Mouse (Mus musculus) bone marrow macrophage, adult 2 months (primary cell): ENCODE results near the gene Olfr1393. TPM values are rescaled to one million over a fixed set of nuclear protein-coding genes. Genes with fewer than 3 reads are reported as not detected.
A peak's percentile ranks its signal among the peaks of the same experiment; 100 is the strongest.

ENCODE experiments used
- H3K27ac ChIP-seq: 2 replicates; pipeline ENCODE4 v1.5.1; 2012; ENCODE audit warnings: low read depth, low read length; ENCODE audit not compliant: insufficient read depth
- H3K4me1 ChIP-seq: 2 replicates; pipeline ENCODE4 v1.6.1; 2012; ENCODE audit warnings: low read length; ENCODE audit not compliant: control insufficient read depth, insufficient read depth
- H3K4me3 ChIP-seq: 2 replicates; pipeline ENCODE4 v1.5.1; 2012; ENCODE audit warnings: mild to moderate bottlenecking, low read length, moderate library complexity; ENCODE audit not compliant: insufficient read depth
- CTCF ChIP-seq: IDR thresholded peaks from 2 replicates; pipeline ENCODE4 v1.5.1; 2012; ENCODE audit warnings: low read depth, mild to moderate bottlenecking, low read length, moderate library complexity
- POLR2A ChIP-seq: IDR thresholded peaks from 2 replicates; pipeline ENCODE4 v1.6.1; 2012; ENCODE audit warnings: mild to moderate bottlenecking, low read depth, low read length, borderline replicate concordance
- polyA plus RNA-seq: library from polyadenylated mRNA; stranded (reverse); fragments of >200 nt; gene quantifications from 2 replicates; pipeline ENCODE4 v1.2.4, GENCODE M21; 2012; ENCODE audit not compliant: missing spikeins, insufficient read depth, insufficient read length

Olfr1393 gene
- not detected in 2 replicates for polyA plus RNA-seq

DNA sequence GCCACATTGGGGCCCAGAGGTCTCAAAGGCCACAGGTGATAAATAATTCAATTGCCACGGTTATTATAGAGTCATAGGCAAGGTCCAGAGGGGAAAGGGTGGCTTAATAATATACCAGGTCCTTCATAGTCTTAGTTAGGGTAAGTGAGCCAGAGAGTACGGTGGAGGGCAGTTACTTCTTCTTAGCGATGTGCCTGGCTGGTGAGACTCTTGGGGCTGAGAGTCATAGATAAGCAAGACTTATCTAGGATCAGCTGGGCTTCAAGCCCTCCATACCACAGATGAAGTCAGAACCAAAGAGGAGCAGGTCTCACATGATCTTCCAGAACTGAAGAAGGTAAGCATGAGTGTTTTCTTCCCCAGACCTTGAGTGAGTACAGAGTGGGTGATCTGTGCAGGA lies at the start of gene Olfr1393:
Olfr1393 (plus strand) TSS at position 83 of the 400 bp plus-strand sequence.
- H3K27ac ChIP-seq = no peak within 1 kb of the TSS
- TF ChIP-seq POLR2A (no peak), CTCF (no peak)
- H3K4me3 ChIP-seq = no peak within 1 kb of the TSS
- H3K4me1 ChIP-seq = no peaks in the 10 kb centered on the region

DNA sequence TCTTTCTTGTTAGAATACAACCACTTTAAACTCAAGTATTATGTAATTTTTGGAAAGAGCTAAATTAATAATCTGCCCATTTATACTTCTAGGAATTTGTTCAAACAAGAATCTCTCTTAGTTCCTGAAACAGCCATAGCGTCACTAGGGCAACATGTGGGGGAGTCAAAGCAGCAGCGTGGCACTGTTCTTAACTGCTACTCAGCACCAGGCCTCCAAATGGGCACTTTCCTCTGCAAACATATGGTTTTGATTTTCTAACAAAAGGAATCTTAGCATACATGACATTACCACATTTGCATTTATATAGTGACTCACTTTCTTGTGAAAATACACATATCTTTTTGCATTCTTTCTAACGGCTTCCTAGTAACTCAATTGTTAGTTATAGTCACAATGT lies 45.3 kb upstream of the Olfr1393 start:
- TF ChIP-seq POLR2A = no peak
- TF ChIP-seq CTCF = no peak

DNA sequence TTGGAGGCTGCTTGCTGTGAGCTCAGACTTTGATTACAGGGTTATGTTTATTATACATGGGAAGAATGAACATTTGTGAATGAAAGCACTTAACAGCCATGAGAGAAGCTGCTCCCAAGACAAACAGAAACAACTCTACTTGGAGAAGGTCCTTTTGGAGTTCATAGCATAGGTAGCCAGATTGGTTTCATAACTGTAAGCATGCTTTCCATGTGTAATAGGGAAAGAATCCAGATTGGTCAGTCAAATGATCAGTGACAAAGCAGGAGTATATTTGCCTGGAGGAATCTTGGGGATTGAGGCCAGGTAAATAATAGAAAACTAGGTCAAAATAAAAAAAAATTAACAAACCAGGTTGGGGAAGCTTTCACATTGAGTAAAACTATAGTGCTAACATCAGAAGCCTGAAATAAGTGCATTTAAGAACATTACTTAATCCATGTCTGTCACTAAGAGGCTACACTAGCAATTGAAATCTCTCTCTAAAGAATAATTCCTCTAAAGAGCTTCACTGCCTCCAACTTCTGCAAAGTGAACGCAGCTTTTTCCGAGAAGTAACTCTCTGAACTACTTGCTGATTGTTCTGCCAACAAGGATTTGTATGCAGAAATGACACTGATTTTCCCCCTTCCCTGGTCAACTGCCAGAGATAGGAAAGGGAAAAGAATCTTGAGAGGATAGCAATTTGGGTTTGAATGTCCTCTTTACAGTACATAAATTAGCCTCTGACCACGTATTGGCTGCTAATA lies 42.5 kb upstream of the Olfr1393 start:
- Histone ChIP-seq H3K4me3 (no peak overlapping the region), H3K27ac (no peak overlapping the region), H3K4me1 (peaks cover 14% of the 10 kb centered on the region)
- TF ChIP-seq CTCF (no peak), POLR2A (no peak)

More for the DNA sequence above, 45.3 kb upstream of the Olfr1393 start:
- Histone ChIP-seq H3K4me3 (no peak overlapping the region), H3K27ac (no peak overlapping the region), H3K4me1 (peaks cover 14% of the 10 kb centered on the region)

DNA sequence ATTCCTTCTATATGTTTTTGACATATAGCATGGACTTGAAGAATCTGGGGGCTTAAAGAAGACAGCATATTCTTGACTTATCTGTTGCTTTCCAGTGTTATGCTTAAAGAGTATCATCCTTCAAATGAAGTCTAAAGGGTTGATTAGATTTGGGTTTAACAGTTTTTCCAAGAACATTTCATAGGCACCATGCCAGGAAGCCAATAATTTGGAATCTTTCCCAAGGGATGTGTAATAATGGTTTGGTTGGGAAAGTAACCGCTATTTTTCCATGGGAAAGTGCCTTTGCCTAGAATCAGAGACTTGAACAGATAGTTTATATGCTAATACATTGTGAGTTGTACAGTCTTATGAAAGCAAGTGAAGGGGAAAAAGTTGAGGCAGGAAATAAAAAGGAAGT lies 41.2 kb upstream of the Olfr1393 start:
- Histone ChIP-seq H3K27ac (peak overlapping the region; percentile 74; the same call in 1 of the 2 replicates), H3K4me3 (no peak overlapping the region), H3K4me1 (peaks cover 23% of the 10 kb centered on the region)
- TF ChIP-seq POLR2A (no peak), CTCF (no peak)

DNA sequence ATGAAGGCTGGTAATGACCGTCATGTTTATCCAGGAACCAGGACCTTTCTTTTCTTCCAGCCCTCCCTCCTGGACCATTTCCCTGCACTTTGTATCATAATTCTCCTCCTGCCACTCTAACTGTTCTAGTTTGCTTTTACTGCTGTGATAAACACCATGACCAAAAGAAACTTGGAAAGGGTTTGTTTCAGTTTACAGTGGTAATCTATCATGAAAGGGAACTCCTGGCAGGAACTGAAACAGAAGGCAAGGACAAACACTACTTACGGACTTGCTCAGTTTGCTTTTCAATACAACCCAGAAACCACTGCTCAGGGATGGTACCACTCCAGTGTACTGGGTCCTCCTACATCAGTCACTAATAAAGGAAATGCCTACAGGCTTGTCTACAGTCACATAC lies 40.6 kb upstream of the Olfr1393 start:
- Histone ChIP-seq H3K4me1 (peaks cover 23% of the 10 kb centered on the region), H3K27ac (peak overlapping the region; percentile 74), H3K4me3 (no peak overlapping the region)
- TF ChIP-seq CTCF (no peak), POLR2A (no peak)

DNA sequence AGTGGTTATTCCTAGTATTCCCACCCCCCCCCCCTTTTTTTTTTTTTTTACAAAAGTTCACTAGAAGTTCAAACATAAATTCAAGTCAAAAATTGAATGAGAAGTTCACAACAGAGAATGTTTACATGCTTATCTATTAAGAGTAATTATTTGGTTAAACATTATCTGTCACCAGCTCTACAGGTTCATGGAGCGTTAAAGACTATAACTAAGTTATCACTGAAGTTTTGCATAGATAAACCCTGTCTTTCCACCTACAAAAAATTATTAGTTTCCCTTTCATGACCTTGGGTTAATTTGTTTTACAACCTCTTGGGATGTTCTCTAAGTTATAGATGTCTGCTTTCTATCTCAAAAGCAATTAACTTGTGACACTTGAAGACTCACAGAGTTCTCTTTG lies 37.8 kb upstream of the Olfr1393 start:
- Histone ChIP-seq H3K27ac (no peak overlapping the region), H3K4me3 (no peak overlapping the region), H3K4me1 (peaks cover 21% of the 10 kb centered on the region)
- TF ChIP-seq POLR2A (no peak), CTCF (no peak)

DNA sequence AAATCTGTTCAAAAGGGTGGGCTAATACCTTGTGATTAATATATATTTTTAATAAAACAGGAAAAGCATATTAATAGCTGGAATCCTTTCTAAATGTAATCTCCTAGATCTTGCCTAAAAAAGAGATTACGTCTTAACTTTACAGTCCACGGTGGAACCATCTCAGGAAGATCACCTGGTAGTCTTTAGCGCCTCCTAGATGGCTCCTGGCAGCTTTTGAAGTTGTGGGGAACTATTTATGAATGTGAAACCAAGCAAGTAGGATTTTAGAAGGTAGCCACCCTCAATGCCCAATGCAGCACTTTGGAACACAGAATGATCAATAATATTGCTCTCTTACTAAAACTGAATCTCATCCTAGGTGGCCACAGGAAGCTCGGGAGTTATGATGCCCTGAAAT lies 37.2 kb upstream of the Olfr1393 start:
- Histone ChIP-seq H3K27ac (no peak overlapping the region), H3K4me1 (peaks cover 20% of the 10 kb centered on the region), H3K4me3 (no peak overlapping the region)
- TF ChIP-seq POLR2A (no peak), CTCF (no peak)

DNA sequence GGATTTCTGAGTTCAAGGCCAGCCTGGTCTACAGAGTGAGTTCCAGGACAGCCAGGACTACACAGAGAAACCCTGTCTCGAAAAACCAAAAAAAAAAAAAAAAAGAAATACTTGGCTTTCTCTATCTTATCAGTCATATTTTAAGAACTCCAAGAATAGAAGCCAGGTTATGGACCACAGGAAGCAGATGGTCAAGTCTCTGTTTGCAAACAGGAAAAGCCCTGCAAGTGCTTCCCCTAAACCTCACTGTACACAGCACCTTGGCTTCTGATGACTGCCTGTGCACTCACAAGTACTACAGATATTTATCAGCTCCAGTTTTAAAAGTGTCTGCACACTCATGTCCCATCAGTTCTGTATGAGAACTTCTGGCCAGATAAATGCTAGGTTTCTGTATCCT lies 36.6 kb upstream of the Olfr1393 start:
- TF ChIP-seq CTCF = no peak
- no peak for TF ChIP-seq POLR2A
- H3K4me3 ChIP-seq = no peak overlapping the region
- no peak overlapping the region for H3K27ac ChIP-seq
- H3K4me1 ChIP-seq = peaks cover 20% of the 10 kb centered on the region

DNA sequence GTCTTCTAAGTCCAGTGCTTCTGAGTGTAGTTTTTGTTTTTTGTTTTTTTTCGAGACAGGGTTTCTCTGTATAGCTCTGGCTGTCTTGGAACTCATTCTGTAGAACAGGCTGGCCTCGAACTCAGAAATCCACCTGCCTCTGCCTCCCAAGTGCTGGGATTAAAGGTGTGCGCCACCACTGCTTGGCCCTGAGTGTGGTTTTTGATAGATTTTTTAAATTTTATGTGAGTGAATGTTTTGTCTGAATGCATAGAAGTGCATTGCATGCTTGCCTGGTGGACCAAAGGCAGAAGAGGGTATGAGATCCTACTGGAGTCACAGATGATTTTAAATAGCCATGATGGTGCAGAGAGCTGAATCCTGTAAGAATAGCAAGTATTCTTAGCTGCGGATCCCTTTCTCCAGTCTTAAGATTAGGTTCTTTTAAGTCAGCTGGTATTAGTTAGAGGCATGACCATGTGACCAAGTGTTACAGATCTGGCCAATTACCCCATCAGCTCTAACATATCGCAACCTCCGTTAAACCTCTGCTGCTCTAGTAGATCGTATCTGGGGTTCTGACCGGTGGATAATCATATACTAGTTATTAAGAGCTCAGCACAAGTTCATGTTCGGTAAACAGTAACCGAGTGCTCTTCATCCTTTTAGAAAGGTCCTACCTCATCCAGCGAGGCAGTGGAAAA lies 35.0 kb upstream of the Olfr1393 start:
- TF ChIP-seq POLR2A (no peak), CTCF (no peak)
- peak overlapping the region; percentile 54 for H3K4me3 ChIP-seq
- peak overlapping the region; percentile 36 for H3K27ac ChIP-seq
- peaks cover 27% of the 10 kb centered on the region for H3K4me1 ChIP-seq

DNA sequence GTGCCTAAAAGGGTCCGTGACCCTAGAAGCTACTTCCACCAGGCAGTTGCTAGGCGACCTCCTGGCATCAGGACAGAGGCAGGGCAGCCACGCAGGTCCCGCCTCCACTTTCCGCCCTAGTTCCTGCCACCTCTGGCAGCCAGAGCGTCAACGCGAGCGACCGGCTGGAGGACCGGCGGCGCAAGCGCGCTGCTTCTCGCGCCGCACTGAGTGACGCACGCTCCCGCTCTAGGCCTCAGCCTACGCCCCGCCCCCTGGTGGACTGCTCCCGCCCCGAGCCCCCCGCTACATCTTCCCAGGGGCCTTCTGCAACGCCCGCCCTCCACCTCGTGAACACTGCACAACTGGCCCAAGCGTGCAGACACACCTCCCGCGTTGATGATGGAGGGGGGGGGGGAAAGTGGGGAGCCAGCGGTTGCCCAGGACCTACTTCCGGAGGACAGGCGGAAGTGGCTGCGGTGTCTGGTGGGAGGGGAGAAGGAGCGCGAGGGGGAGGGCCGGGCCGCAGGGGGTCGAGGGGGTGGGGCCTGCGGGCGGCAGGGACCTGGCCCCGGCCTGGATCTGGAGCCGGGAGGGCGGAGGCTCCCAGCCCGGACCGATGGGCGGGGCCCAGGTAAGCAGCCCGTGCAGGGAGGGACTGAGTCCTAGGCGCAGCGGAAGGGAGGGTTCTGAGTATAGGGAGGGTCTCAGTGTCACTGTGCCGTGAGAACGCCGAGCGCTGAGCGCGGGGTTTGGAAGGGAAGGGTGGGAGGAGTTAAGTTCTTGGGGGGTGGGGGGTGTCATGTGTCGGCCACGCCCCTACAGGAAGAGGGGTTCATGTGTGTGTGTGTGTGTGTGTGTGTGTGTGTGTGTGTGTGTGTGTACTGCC lies 34.1 kb upstream of the Olfr1393 start, which contains the start of gene Mgat1:
Mgat1 (plus strand) TSS at position 465 of the 868 bp plus-strand sequence.
- TF ChIP-seq CTCF (no peak), POLR2A (no peak)
- Histone ChIP-seq H3K4me1 (peaks cover 34% of the 10 kb centered on the region), H3K4me3 (peak within 1 kb of the TSS; percentile 65), H3K27ac (peak within 1 kb of the TSS; percentile 96)
